Mouse (Mus musculus): ENCODE data around the gene Dcn.

The Dcn gene

GRCm38 (mm10) chr10:97564957-97565856, 85.8 kb downstream of the Dcn start, which contains the start of gene Lum:
TSS of gene Lum (plus strand) at chr10:97565128.
- DNase-seq: no peak

- DNase-seq: peak; percentile 5 to 11
These were observed 88.2 kb downstream of the Dcn start for GRCm38 (mm10) chr10:97567489-97568135.
